Mouse (Mus musculus) cortical plate, adult 2 months (tissue): ENCODE data around the gene Timm13.

Experiments
- CTCF ChIP-seq: fragments of 200-500 bp; IDR thresholded peaks from 2 replicates; pipeline ENCODE4 v1.5.1; 2011; ENCODE audit warnings: mild to moderate bottlenecking, control low read depth, low read length; ENCODE audit not compliant: insufficient read depth; ENCODE audit errors: extremely low read depth
- POLR2A ChIP-seq: fragments of 200-500 bp; IDR thresholded peaks from 2 replicates; pipeline ENCODE4 v1.6.1; 2011; ENCODE audit warnings: mild to moderate bottlenecking, low read length, control low read depth; ENCODE audit not compliant: insufficient read depth; ENCODE audit errors: extremely low read depth

- TF ChIP-seq POLR2A (no peak), CTCF (no peak)
These were observed 38.5 kb downstream of the Timm13 start for GRCm38 (mm10) chr10:80862305-80862704.
